Mouse (Mus musculus): ENCODE measurements at regions not wholly inside any gene's neighbourhood (a gene's known extent, or its start where the extent isn't known, plus 50 kb on each side); places are given as distances from the start of the nearest gene placed in this dataset.

- WGBS, result 9% methylated on average over 3 of the region's 4 CpGs
- Histone ChIP-seq H3K4me1 (replicated peaks; ENCODE audit: control insufficient read depth, insufficient read depth, low read length) (peaks cover 30% of the 10 kb centered on the region), H3K36me3 (replicated peaks; ENCODE audit: control insufficient read depth, insufficient read depth) (no peaks in the 10 kb centered on the region), H3K27me3 (ENCODE audit: control insufficient read depth, insufficient read depth, low read length) (peaks cover 40% of the 10 kb centered on the region), H3K9me3 (ENCODE audit: control insufficient read depth, low read length) (no peaks in the 10 kb centered on the region), H3K4me3 (replicated peaks; ENCODE audit: low read length) (no peak overlapping the region), H3K9ac (no peak overlapping the region), H3K4me2 (replicated peaks) (no peak overlapping the region), H3K27ac (no peak overlapping the region)
- no peak for ATAC-seq (ENCODE audit: low FRiP score)
- no peak for DNase-seq (ENCODE audit: low spot score)
Measured at GRCm38 (mm10) chr5:139598715-139599114, 55.4 kb downstream of the Uncx start.

- H3K27me3 ChIP-seq (ENCODE audit: control insufficient read depth, insufficient read depth, low read length), result peaks cover 37% of the 10 kb centered on the region
- peak overlapping the region; percentile 31 for H3K4me2 ChIP-seq (replicated peaks)
- peak overlapping the region; percentile 73 for H3K27ac ChIP-seq
- no peaks in the 10 kb centered on the region for H3K9me3 ChIP-seq (ENCODE audit: control insufficient read depth, low read length)
- H3K4me1 ChIP-seq (replicated peaks; ENCODE audit: control insufficient read depth, insufficient read depth, low read length), result peaks cover 25% of the 10 kb centered on the region
- H3K9ac ChIP-seq, result no peak overlapping the region
- DNase-seq (ENCODE audit: low spot score) (peak; percentile 50), ATAC-seq (ENCODE audit: low FRiP score) (0 out of 2 replicates have a peak, but pooled peaks have one; percentile 46)
- WGBS, result 2% methylated on average over 25 of the region's 25 CpGs
- H3K4me3 ChIP-seq (replicated peaks; ENCODE audit: low read length), result no peak overlapping the region
- H3K36me3 ChIP-seq (replicated peaks; ENCODE audit: control insufficient read depth, insufficient read depth), result no peaks in the 10 kb centered on the region
Measured at GRCm38 (mm10) chr5:139599191-139599937, 56.1 kb downstream of the Uncx start.

GRCm38 (mm10) chr5:139600213-139600612 is 56.9 kb downstream of the Uncx start:
- 2% methylated on average over 15 of the region's 15 CpGs for WGBS
- Histone ChIP-seq H3K9me3 (ENCODE audit: control insufficient read depth, low read length) (no peaks in the 10 kb centered on the region), H3K4me2 (replicated peaks) (peak overlapping the region; percentile 31; the same call in 1 of the 2 replicates), H3K36me3 (replicated peaks; ENCODE audit: control insufficient read depth, insufficient read depth) (no peaks in the 10 kb centered on the region), H3K27ac (peak overlapping the region; percentile 54; the same call in 1 of the 2 replicates), H3K9ac (no peak overlapping the region), H3K4me1 (replicated peaks; ENCODE audit: control insufficient read depth, insufficient read depth, low read length) (peaks cover 22% of the 10 kb centered on the region), H3K27me3 (ENCODE audit: control insufficient read depth, insufficient read depth, low read length) (peaks cover 34% of the 10 kb centered on the region), H3K4me3 (replicated peaks; ENCODE audit: low read length) (no peak overlapping the region)
- ATAC-seq (ENCODE audit: low FRiP score) (no peak), DNase-seq (ENCODE audit: low spot score) (no peak)

GRCm38 (mm10) chr5:139602860-139603259 is 59.6 kb downstream of the Uncx start:
- H3K36me3 ChIP-seq (replicated peaks; ENCODE audit: control insufficient read depth, insufficient read depth), result no peaks in the 10 kb centered on the region
- H3K4me1 ChIP-seq (replicated peaks; ENCODE audit: control insufficient read depth, insufficient read depth, low read length), result peaks cover 22% of the 10 kb centered on the region
- no peaks in the 10 kb centered on the region for H3K9me3 ChIP-seq (ENCODE audit: control insufficient read depth, low read length)
- H3K27ac ChIP-seq, result no peak overlapping the region
- no peak overlapping the region for H3K4me2 ChIP-seq (replicated peaks)
- DNase-seq (ENCODE audit: low spot score) (no peak), ATAC-seq (ENCODE audit: low FRiP score) (no peak)
- no peak overlapping the region for H3K9ac ChIP-seq
- peaks cover 20% of the 10 kb centered on the region for H3K27me3 ChIP-seq (ENCODE audit: control insufficient read depth, insufficient read depth, low read length)
- WGBS, result 82% methylated on average over 4 of the region's 4 CpGs
- no peak overlapping the region for H3K4me3 ChIP-seq (replicated peaks; ENCODE audit: low read length)

- no peaks in the 10 kb centered on the region for H3K9me3 ChIP-seq (ENCODE audit: control insufficient read depth, low read length)
- DNase-seq (ENCODE audit: low spot score), result no peak
- H3K4me3 ChIP-seq (replicated peaks; ENCODE audit: low read length), result no peak overlapping the region
Measured at GRCm38 (mm10) chr5:139603535-139603934, 60.2 kb downstream of the Uncx start.

GRCm38 (mm10) chr5:139604327-139604726 is 61.0 kb downstream of the Uncx start:
- H3K9ac ChIP-seq, result no peak overlapping the region
- no peaks in the 10 kb centered on the region for H3K36me3 ChIP-seq (replicated peaks; ENCODE audit: control insufficient read depth, insufficient read depth)
- H3K4me2 ChIP-seq (replicated peaks), result no peak overlapping the region
- H3K27ac ChIP-seq, result no peak overlapping the region
- no peak for ATAC-seq (ENCODE audit: low FRiP score)
- H3K9me3 ChIP-seq (ENCODE audit: control insufficient read depth, low read length), result no peaks in the 10 kb centered on the region
- H3K4me1 ChIP-seq (replicated peaks; ENCODE audit: control insufficient read depth, insufficient read depth, low read length), result peaks cover 10% of the 10 kb centered on the region
- peaks cover 18% of the 10 kb centered on the region for H3K27me3 ChIP-seq (ENCODE audit: control insufficient read depth, insufficient read depth, low read length)
- H3K4me3 ChIP-seq (replicated peaks; ENCODE audit: low read length), result no peak overlapping the region
- 56% methylated on average over 4 of the region's 4 CpGs for WGBS
- no peak for DNase-seq (ENCODE audit: low spot score)

More at GRCm38 (mm10) chr5:139603535-139603934, 60.2 kb downstream of the Uncx start:
- Histone ChIP-seq H3K36me3 (replicated peaks; ENCODE audit: control insufficient read depth, insufficient read depth) (no peaks in the 10 kb centered on the region), H3K9ac (no peak overlapping the region), H3K4me2 (replicated peaks) (no peak overlapping the region), H3K27ac (no peak overlapping the region), H3K4me1 (replicated peaks; ENCODE audit: control insufficient read depth, insufficient read depth, low read length) (peaks cover 17% of the 10 kb centered on the region), H3K27me3 (ENCODE audit: control insufficient read depth, insufficient read depth, low read length) (peaks cover 20% of the 10 kb centered on the region)
- 36% methylated on average over 3 of the region's 4 CpGs for WGBS
- no peak for ATAC-seq (ENCODE audit: low FRiP score)

GRCm38 (mm10) chr5:139610610-139611520 is 67.6 kb downstream of the Uncx start:
- Histone ChIP-seq H3K4me2 (replicated peaks) (no peak overlapping the region), H3K27ac (peak overlapping the region; percentile 77), H3K4me1 (replicated peaks; ENCODE audit: control insufficient read depth, insufficient read depth, low read length) (peaks cover 7% of the 10 kb centered on the region; the same call in 1 of the 2 replicates), H3K9ac (peak overlapping the region; percentile 25; the same call in 1 of the 2 replicates), H3K4me3 (replicated peaks; ENCODE audit: low read length) (no peak overlapping the region), H3K27me3 (ENCODE audit: control insufficient read depth, insufficient read depth, low read length) (no peaks in the 10 kb centered on the region), H3K9me3 (ENCODE audit: control insufficient read depth, low read length) (no peaks in the 10 kb centered on the region), H3K36me3 (replicated peaks; ENCODE audit: control insufficient read depth, insufficient read depth) (no peaks in the 10 kb centered on the region)
- DNase-seq (ENCODE audit: low spot score), result peak; percentile 44
- peak; percentile 74; the same call in 1 of the 2 replicates for ATAC-seq (ENCODE audit: low FRiP score)
- 34% methylated on average over 28 of the region's 28 CpGs for WGBS

GRCm38 (mm10) chr5:139612224-139612623 is 68.9 kb downstream of the Uncx start:
- no peaks in the 10 kb centered on the region for H3K9me3 ChIP-seq (ENCODE audit: control insufficient read depth, low read length)
- H3K4me1 ChIP-seq (replicated peaks; ENCODE audit: control insufficient read depth, insufficient read depth, low read length), result peaks cover 7% of the 10 kb centered on the region; the same call in 1 of the 2 replicates
- 78% methylated on average over 5 of the region's 5 CpGs for WGBS
- no peak overlapping the region for H3K4me3 ChIP-seq (replicated peaks; ENCODE audit: low read length)
- H3K4me2 ChIP-seq (replicated peaks), result no peak overlapping the region
- no peak overlapping the region for H3K9ac ChIP-seq
- DNase-seq (ENCODE audit: low spot score) (no peak), ATAC-seq (ENCODE audit: low FRiP score) (no peak)
- no peak overlapping the region for H3K27ac ChIP-seq
- H3K36me3 ChIP-seq (replicated peaks; ENCODE audit: control insufficient read depth, insufficient read depth), result no peaks in the 10 kb centered on the region
- H3K27me3 ChIP-seq (ENCODE audit: control insufficient read depth, insufficient read depth, low read length), result no peaks in the 10 kb centered on the region

- 80% methylated on average over 6 of the region's 6 CpGs for WGBS
- DNase-seq (ENCODE audit: low spot score) (no peak), ATAC-seq (ENCODE audit: low FRiP score) (no peak)
- H3K9me3 ChIP-seq (ENCODE audit: control insufficient read depth, low read length), result no peaks in the 10 kb centered on the region
- H3K36me3 ChIP-seq (replicated peaks; ENCODE audit: control insufficient read depth, insufficient read depth), result no peaks in the 10 kb centered on the region
- no peak overlapping the region for H3K4me2 ChIP-seq (replicated peaks)
- H3K27ac ChIP-seq, result no peak overlapping the region
- no peak overlapping the region for H3K4me3 ChIP-seq (replicated peaks; ENCODE audit: low read length)
- H3K4me1 ChIP-seq (replicated peaks; ENCODE audit: control insufficient read depth, insufficient read depth, low read length), result peaks cover 7% of the 10 kb centered on the region; the same call in 1 of the 2 replicates
- H3K9ac ChIP-seq, result no peak overlapping the region
- no peaks in the 10 kb centered on the region for H3K27me3 ChIP-seq (ENCODE audit: control insufficient read depth, insufficient read depth, low read length)
Measured at GRCm38 (mm10) chr5:139612676-139613075, 69.4 kb downstream of the Uncx start.
